ENCODE assay signal across 10 mouse cellular contexts in the genomic region with DNA sequence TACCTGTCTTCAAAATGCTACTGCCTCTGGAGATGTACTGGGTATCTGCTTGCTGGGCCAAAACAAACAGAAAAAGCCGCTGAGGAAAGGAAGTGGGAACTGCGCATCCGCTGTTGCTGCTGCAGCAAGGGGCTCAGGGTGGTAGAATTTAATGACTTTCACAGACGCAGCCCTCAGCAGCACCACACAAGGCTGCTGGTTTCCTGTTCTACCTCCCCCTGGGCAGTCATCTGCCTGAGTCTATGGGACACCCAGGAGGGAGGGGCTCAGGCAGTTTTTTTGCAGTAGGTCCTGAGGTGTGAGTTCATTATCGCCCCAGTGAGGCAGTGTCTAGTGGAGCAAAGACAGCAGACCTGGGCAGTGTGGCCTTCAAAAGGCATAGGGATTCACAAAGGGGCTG. TPM values are rescaled to one million over a fixed set of nuclear protein-coding genes. Genes with fewer than 3 reads are reported as not detected.
A peak's percentile ranks its signal among the peaks of the same experiment; 100 is the strongest.
DNase-seq lines count a peak whose midpoint lies in the region; ATAC-seq and TF ChIP-seq lines count a peak whose summit lies in the region.
"Had no signal": no experiment of that assay in that cellular context is flagged by ENCODE, and none has a peak within 500 bp of the region (broad histone marks: within the 10 kb centered on the region; RNA-seq: fewer than 3 reads in every experiment).

No protein-coding gene starts in this region.

- peak overlapping the region; percentile 24; the same call in 1 of the 2 replicates for H3K9ac ChIP-seq in hindbrain, embryonic 16.5 days (ENCODE audit: low read depth, low read length)
- no peak overlapping the region for H3K9ac ChIP-seq in hindbrain, postnatal 0 days (replicated peaks; ENCODE audit: low read length)
- no peak overlapping the region; the same call in 1 of the 2 replicates for H3K9ac ChIP-seq in limb, embryonic 11.5 days (ENCODE audit: low read length)
- H3K9ac ChIP-seq: neural tube, embryonic 12.5 days had no signal

- H3K4me2 ChIP-seq in hindbrain, embryonic 16.5 days (ENCODE audit: low read length), result no peak overlapping the region
- no peak overlapping the region for H3K4me2 ChIP-seq in hindbrain, postnatal 0 days (ENCODE audit: low read depth, low read length)
- no peak overlapping the region for H3K4me2 ChIP-seq in limb, embryonic 11.5 days (ENCODE audit: low read depth, severe bottlenecking)
- H3K4me2 ChIP-seq: neural tube, embryonic 12.5 days had no signal

- WGBS in hindbrain, embryonic 16.5 days, result 53% methylated on average over 5 of the region's 5 CpGs
- 63% methylated on average over 5 of the region's 5 CpGs for WGBS in hindbrain, postnatal 0 days
- 21% methylated on average over 5 of the region's 5 CpGs for WGBS in limb, embryonic 11.5 days

- H3K4me3 ChIP-seq in hindbrain, embryonic 16.5 days (ENCODE audit: low read length), result no peak overlapping the region
- H3K4me3 ChIP-seq in hindbrain, postnatal 0 days (ENCODE audit: low read length), result no peak overlapping the region
- no peak overlapping the region for H3K4me3 ChIP-seq in limb, embryonic 11.5 days (ENCODE audit: low read depth, low read length)
- H3K4me3 ChIP-seq: neural tube, embryonic 12.5 days had no signal

- H3K27ac ChIP-seq in hindbrain, embryonic 16.5 days (ENCODE audit: low read depth, low read length), result no peak overlapping the region
- H3K27ac ChIP-seq in hindbrain, postnatal 0 days, result no peak overlapping the region
- no peak overlapping the region for H3K27ac ChIP-seq in limb, embryonic 11.5 days (replicated peaks; ENCODE audit: low read depth, low read length)
- H3K27ac ChIP-seq: neural tube, embryonic 12.5 days had no signal

- H3K36me3 ChIP-seq in hindbrain, embryonic 16.5 days (ENCODE audit: control insufficient read depth, insufficient read depth, low read length), result no peaks in the 10 kb centered on the region
- H3K36me3 ChIP-seq in hindbrain, postnatal 0 days (ENCODE audit: insufficient read depth, low read length), result no peaks in the 10 kb centered on the region
- no peaks in the 10 kb centered on the region for H3K36me3 ChIP-seq in limb, embryonic 11.5 days (ENCODE audit: control insufficient read depth, insufficient read depth, low read length)
- H3K36me3 ChIP-seq: neural tube, embryonic 12.5 days had no signal

- peaks cover 15% of the 10 kb centered on the region for H3K4me1 ChIP-seq in hindbrain, embryonic 16.5 days (ENCODE audit: control insufficient read depth, insufficient read depth, low read depth, low read length)
- H3K4me1 ChIP-seq in hindbrain, postnatal 0 days (ENCODE audit: insufficient read depth, low read length), result peaks cover 6% of the 10 kb centered on the region; the same call in 1 of the 2 replicates
- H3K4me1 ChIP-seq in limb, embryonic 11.5 days (ENCODE audit: control insufficient read depth, insufficient read depth, low read length), result peaks cover 6% of the 10 kb centered on the region

- no peak for DNase-seq in hindbrain, postnatal 0 days (ENCODE audit: low spot score)
- DNase-seq in T-cell, adult 2 months (ENCODE audit: low spot score), result peak; percentile 86
- peak; percentile 41 for DNase-seq in limb, embryonic 11.5 days (ENCODE audit: low spot score)
- peak; percentile 74 to 85 for DNase-seq in thymus, adult 18-20 months
- DNase-seq in urinary bladder, postnatal 10 days (ENCODE audit: low spot score), result no peak
- DNase-seq in urinary bladder, postnatal 36 days (ENCODE audit: low spot score in 2 of 2), result no peak
- DNase-seq: embryo, embryonic 11 days had no signal

- ATAC-seq in hindbrain, embryonic 16.5 days, result no peak
- no peak for ATAC-seq in hindbrain, postnatal 0 days
- peak; percentile 44; the same call in 1 of the 2 replicates for ATAC-seq in limb, embryonic 11.5 days (ENCODE audit: insufficient number of reproducible peaks, low FRiP score, low TSS enrichment, low read depth)
- ATAC-seq: intestine, embryonic 16.5 days had no signal

- no peak for TF ChIP-seq CTCF in hindbrain, postnatal 0 days (IDR thresholded peaks at IDR 0.05; ENCODE audit: low read depth)

- no peaks in the 10 kb centered on the region for H3K9me3 ChIP-seq in hindbrain, embryonic 16.5 days (ENCODE audit: control insufficient read depth, low read length)
- no peaks in the 10 kb centered on the region for H3K9me3 ChIP-seq in hindbrain, postnatal 0 days (ENCODE audit: low read length)
- no peaks in the 10 kb centered on the region for H3K9me3 ChIP-seq in limb, embryonic 11.5 days (ENCODE audit: control insufficient read depth, low read length)
- H3K9me3 ChIP-seq: neural tube, embryonic 12.5 days had no signal

- no peaks in the 10 kb centered on the region for H3K27me3 ChIP-seq in hindbrain, embryonic 16.5 days (replicated peaks; ENCODE audit: control insufficient read depth, insufficient read depth, low read length)
- H3K27me3 ChIP-seq in hindbrain, postnatal 0 days (ENCODE audit: insufficient read depth, low read length), result no peaks in the 10 kb centered on the region
- no peaks in the 10 kb centered on the region for H3K27me3 ChIP-seq in limb, embryonic 11.5 days (ENCODE audit: control insufficient read depth, insufficient read depth, low read length)
- H3K27me3 ChIP-seq: neural tube, embryonic 12.5 days had no signal

RNA-seq across cellular contexts. Expression of a gene that starts 13.5 kb away (rescaled TPM):
- polyA plus RNA-seq in hindbrain, embryonic 16.5 days (2015; fragmentation: Nextera tagmentation; extraction: Ambion mirVana), result 26.8 and 32.9 TPM in 2 replicates
- 27.2 and 33.5 TPM in 2 replicates for total RNA-seq in hindbrain, postnatal 0 days (2014; rRNA removed)
- polyA plus RNA-seq in hindbrain, postnatal 0 days (2015; fragmentation: Nextera tagmentation; extraction: Ambion mirVana), result 30.8 and 32.2 TPM in 2 replicates
- polyA plus RNA-seq in limb, embryonic 11.5 days (2014; fragmentation: Nextera tagmentation; extraction: Ambion mirVana), result 15.4 and 20.1 TPM in 2 replicates

RNA-seq across cellular contexts. Expression of a gene that starts 25.9 kb away (rescaled TPM):
- 0.16 and 0.39 TPM in 2 replicates for polyA plus RNA-seq in hindbrain, embryonic 16.5 days (2015; fragmentation: Nextera tagmentation; extraction: Ambion mirVana)
- total RNA-seq in hindbrain, postnatal 0 days (2014; rRNA removed), result 0.90 and 0.94 TPM in 2 replicates
- 0.21 and 0.33 TPM in 2 replicates for polyA plus RNA-seq in hindbrain, postnatal 0 days (2015; fragmentation: Nextera tagmentation; extraction: Ambion mirVana)
- polyA plus RNA-seq in limb, embryonic 11.5 days (2014; fragmentation: Nextera tagmentation; extraction: Ambion mirVana), result 0.38 and 0.60 TPM in 2 replicates

Comparison
In these comparisons a context has a peak if more than half of its experiments do, and no peak if none do; other contexts are left out.
1. DNase-seq: peak in T-cell, adult 2 months (single experiment), limb, embryonic 11.5 days (single experiment) and thymus, adult 18-20 months (2 of 2); none in hindbrain, postnatal 0 days (single experiment), urinary bladder, postnatal 10 days (single experiment) and urinary bladder, postnatal 36 days (0 of 2).